Comparison of ENCODE assay signal across 8 mouse cellular contexts in the genomic region with DNA sequence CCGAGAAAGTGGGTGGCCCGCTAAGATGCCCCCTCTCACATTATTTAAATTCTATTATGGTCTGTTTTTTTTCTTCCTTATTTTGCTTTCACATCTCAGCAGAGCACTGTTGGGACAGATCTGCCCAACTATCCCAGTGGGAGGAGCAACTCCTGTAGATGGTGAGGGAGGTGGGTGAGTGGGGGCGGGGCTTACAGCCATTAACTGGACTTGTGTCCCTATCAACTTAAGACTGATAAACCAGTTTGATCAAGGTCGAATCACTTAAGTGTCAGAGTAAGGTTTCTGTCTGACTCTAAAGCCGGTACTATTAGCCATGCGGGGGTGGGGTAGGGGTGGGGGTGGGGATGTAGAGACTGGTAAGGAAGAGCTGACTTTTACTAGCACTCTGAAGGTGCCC. TPM values are rescaled to one million over a fixed set of nuclear protein-coding genes. Genes with fewer than 3 reads are reported as not detected.
DNase-seq lines count a peak whose midpoint lies in the region; TF ChIP-seq lines count a peak whose summit lies in the region.

No protein-coding gene starts in this region.

- peak; percentile 69 for TF ChIP-seq POLR2A in embryonic fibroblast, embryonic 13.5 days (IDR thresholded peaks at IDR 0.05; ENCODE audit: low read depth, low read length)

- no peak for TF ChIP-seq CTCF in embryonic fibroblast, embryonic 13.5 days (IDR thresholded peaks at IDR 0.05; ENCODE audit: borderline replicate concordance, insufficient read depth, low read length)

- no peak overlapping the region for H3K27ac ChIP-seq in embryonic fibroblast, embryonic 13.5 days (ENCODE audit: insufficient read depth, low read length)

- DNase-seq in cerebellum, adult 11 months: peak; percentile 55
- DNase-seq in cerebellum, postnatal 4 days (ENCODE audit: low spot score in 2 of 2): no peak
- DNase-seq in adrenal gland, adult 2 months: peak; percentile 58
- DNase-seq in heart, postnatal 14 days: peak; percentile 46 to 57
- peak; percentile 83 to 86 for DNase-seq in kidney, postnatal 36 days
- peak; percentile 87 for DNase-seq in lung, postnatal 36 days
- peak; percentile 53 to 75 for DNase-seq in spleen, postnatal 10 days (ENCODE audit: low spot score in 2 of 2)

- H3K4me3 ChIP-seq in embryonic fibroblast, embryonic 13.5 days (ENCODE audit: insufficient read depth, low read length): peak overlapping the region; percentile 36

- intact Hi-C loops in heart, postnatal 14 days (cut with DNase I): no loop called here

- H3K4me1 ChIP-seq in embryonic fibroblast, embryonic 13.5 days (ENCODE audit: control insufficient read depth, insufficient read depth, low read length): peaks cover 2% of the 10 kb centered on the region; the same call in 1 of the 2 replicates

RNA-seq across cellular contexts. Expression of a gene that starts 1.1 kb away (rescaled TPM):
- 1 to 10 TPM; 7.1 to 9.0 TPM for total RNA-seq in adrenal gland, adult 2 months (2021)
- polyA plus RNA-seq in adrenal gland, adult 2 months (2012; rRNA removed): 3.7 and 4.7 TPM in 2 replicates
- polyA plus RNA-seq in embryonic fibroblast, embryonic 13.5 days (2011; ENCODE audit: insufficient read length, low read depth, missing spikeins): 5.4 and 5.6 TPM in 2 replicates
- total RNA-seq in heart, postnatal 14 days (2021): 1 to 10 TPM; 6.4 to 7.4 TPM

RNA-seq across cellular contexts. Expression of a gene that starts 1.2 kb away (rescaled TPM):
- 10 to 100 TPM; 33.4 to 37.0 TPM for total RNA-seq in adrenal gland, adult 2 months (2021)
- polyA plus RNA-seq in adrenal gland, adult 2 months (2012; rRNA removed): 17.6 and 18.6 TPM in 2 replicates
- 43.5 and 51.5 TPM in 2 replicates for polyA plus RNA-seq in embryonic fibroblast, embryonic 13.5 days (2011; ENCODE audit: insufficient read length, low read depth, missing spikeins)
- 10 to 100 TPM; 29.5 to 33.5 TPM for total RNA-seq in heart, postnatal 14 days (2021)

RNA-seq across cellular contexts. Expression of a gene that starts 7.1 kb away (rescaled TPM):
- 1 to 10 TPM; 2.0 to 2.2 TPM for total RNA-seq in adrenal gland, adult 2 months (2021)
- polyA plus RNA-seq in adrenal gland, adult 2 months (2012; rRNA removed): 3.7 and 4.9 TPM in 2 replicates
- 0.47 TPM in 1 of 2 replicates, not detected in the other for polyA plus RNA-seq in embryonic fibroblast, embryonic 13.5 days (2011; ENCODE audit: insufficient read length, low read depth, missing spikeins)
- total RNA-seq in heart, postnatal 14 days (2021): 1 to 10 TPM; 3.0 to 3.1 TPM

RNA-seq across cellular contexts. Expression of a gene that starts 10.7 kb away (rescaled TPM):
- total RNA-seq in adrenal gland, adult 2 months (2021): under 1 TPM; 0.48 to 0.52 TPM
- 0.17 and 0.30 TPM in 2 replicates for polyA plus RNA-seq in adrenal gland, adult 2 months (2012; rRNA removed)
- not detected in 2 replicates for polyA plus RNA-seq in embryonic fibroblast, embryonic 13.5 days (2011; ENCODE audit: insufficient read length, low read depth, missing spikeins)
- total RNA-seq in heart, postnatal 14 days (2021): 10 to 100 TPM; 10.6 to 11.1 TPM

RNA-seq across cellular contexts. Expression of a gene that starts 24.2 kb away (rescaled TPM):
- 10 to 100 TPM; 52.4 to 64.0 TPM for total RNA-seq in adrenal gland, adult 2 months (2021)
- 82.4 and 83.0 TPM in 2 replicates for polyA plus RNA-seq in adrenal gland, adult 2 months (2012; rRNA removed)
- polyA plus RNA-seq in embryonic fibroblast, embryonic 13.5 days (2011; ENCODE audit: insufficient read length, low read depth, missing spikeins): 37.2 and 40.4 TPM in 2 replicates
- 10 to 100 TPM; 32.4 to 32.5 TPM for total RNA-seq in heart, postnatal 14 days (2021)

Comparison
In these comparisons a context has a peak if more than half of its experiments do, and no peak if none do; other contexts are left out.
1. DNase-seq: peak in cerebellum, adult 11 months (single experiment), adrenal gland, adult 2 months (single experiment), heart, postnatal 14 days (2 of 2), kidney, postnatal 36 days (2 of 2), lung, postnatal 36 days (single experiment) and spleen, postnatal 10 days (2 of 2); none in cerebellum, postnatal 4 days (0 of 2).